Mouse (Mus musculus): ENCODE results near the gene Mettl7b. TPM values are rescaled to one million over a fixed set of nuclear protein-coding genes. Genes with fewer than 3 reads are reported as not detected.
"Not testable (repeated sequence)": the region's sequence is repeated elsewhere in the genome, so short reads cannot be mapped to it uniquely, and the experiment has no call there.

Gene Mettl7b
- not detected in 2 replicates for polyA plus RNA-seq (2015; fragmentation: Nextera tagmentation; extraction: Ambion mirVana)

DNA sequence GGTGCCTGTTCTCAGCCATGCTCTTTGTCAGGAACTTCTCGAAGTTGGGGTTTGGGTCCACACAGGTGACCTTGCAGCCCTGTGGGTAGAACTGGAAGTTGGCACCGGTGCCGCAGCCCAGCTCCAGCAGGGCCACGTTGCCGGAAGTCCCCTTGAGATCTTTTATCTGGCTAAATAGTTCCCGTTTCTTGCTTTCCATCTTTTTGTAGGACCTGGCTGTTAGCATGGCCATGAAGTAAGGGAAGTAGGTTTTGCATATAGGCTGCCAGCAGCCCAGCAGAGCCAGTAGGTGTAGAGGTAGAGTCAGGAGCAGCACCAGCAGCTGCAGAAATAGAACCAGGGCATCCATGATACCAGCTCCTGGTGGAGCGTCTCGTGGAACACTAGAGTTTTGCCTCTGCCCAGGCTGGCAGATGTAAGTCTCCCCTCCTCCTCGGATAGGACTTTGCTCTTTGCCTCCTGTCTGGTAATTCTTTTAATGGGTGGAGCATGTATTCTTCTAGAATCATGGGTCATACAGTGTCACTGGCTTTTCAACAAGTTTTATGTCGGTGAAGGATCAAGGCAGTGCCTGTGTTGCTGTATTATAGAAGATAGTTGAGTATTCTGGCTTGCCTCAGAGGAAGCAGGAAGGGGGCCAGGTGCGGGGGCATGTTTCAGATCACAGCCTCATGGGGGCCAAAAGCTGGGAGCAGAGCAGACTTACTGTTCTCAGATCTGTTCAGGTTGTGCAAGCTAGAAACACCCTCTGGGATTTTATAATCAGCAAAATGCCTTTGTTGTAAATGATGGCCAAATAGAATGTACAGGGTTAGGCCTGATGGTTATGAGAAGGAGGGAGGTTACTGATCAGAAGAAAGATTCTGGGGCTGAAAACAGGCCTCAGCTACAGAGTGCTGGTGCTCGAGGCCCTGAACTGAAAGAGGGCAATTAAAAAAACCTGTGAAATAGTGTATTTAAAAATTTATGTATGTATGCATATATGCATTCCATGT is at the start of gene Mettl7b:
TSS of gene Mettl7b (minus strand) at position 399 of the 995 bp plus-strand sequence.
- Histone ChIP-seq H3K4me3 (replicated peaks; ENCODE audit: low read length) (no peak within 1 kb of the TSS), H3K4me2 (ENCODE audit: low read length) (no peak within 1 kb of the TSS), H3K27me3 (replicated peaks; ENCODE audit: control insufficient read depth, insufficient read depth, low read length) (no peaks in the 10 kb centered on the region), H3K4me1 (replicated peaks; ENCODE audit: control insufficient read depth, insufficient read depth, low read length) (no peaks in the 10 kb centered on the region), H3K27ac (ENCODE audit: low read length) (no peak within 1 kb of the TSS), H3K9me3 (ENCODE audit: control insufficient read depth, low read length) (no peaks in the 10 kb centered on the region), H3K36me3 (ENCODE audit: control insufficient read depth, insufficient read depth) (no peaks in the 10 kb centered on the region), H3K9ac (replicated peaks; ENCODE audit: low read depth, low read length) (no peak within 1 kb of the TSS)
- ATAC-seq, result no peak
- WGBS, result 87% methylated on average over 12 of the region's 12 CpGs

GRCm38 (mm10) chr10:129010288-129010841 is 49.6 kb upstream of the Mettl7b start, which contains the start of gene Olfr763:
TSS of gene Olfr763 (plus strand) at chr10:129010791.
- ATAC-seq, result no peak
- Histone ChIP-seq H3K4me3 (replicated peaks; ENCODE audit: low read length) (no peak within 1 kb of the TSS), H3K9me3 (ENCODE audit: control insufficient read depth, low read length) (no peaks in the 10 kb centered on the region), H3K27ac (ENCODE audit: low read length) (no peak within 1 kb of the TSS), H3K9ac (replicated peaks; ENCODE audit: low read depth, low read length) (no peak within 1 kb of the TSS), H3K27me3 (replicated peaks; ENCODE audit: control insufficient read depth, insufficient read depth, low read length) (no peaks in the 10 kb centered on the region), H3K36me3 (ENCODE audit: control insufficient read depth, insufficient read depth) (no peaks in the 10 kb centered on the region), H3K4me2 (ENCODE audit: low read length) (no peak within 1 kb of the TSS), H3K4me1 (replicated peaks; ENCODE audit: control insufficient read depth, insufficient read depth, low read length) (no peaks in the 10 kb centered on the region)
- 64% methylated on average over 2 of the region's 2 CpGs for WGBS

DNA sequence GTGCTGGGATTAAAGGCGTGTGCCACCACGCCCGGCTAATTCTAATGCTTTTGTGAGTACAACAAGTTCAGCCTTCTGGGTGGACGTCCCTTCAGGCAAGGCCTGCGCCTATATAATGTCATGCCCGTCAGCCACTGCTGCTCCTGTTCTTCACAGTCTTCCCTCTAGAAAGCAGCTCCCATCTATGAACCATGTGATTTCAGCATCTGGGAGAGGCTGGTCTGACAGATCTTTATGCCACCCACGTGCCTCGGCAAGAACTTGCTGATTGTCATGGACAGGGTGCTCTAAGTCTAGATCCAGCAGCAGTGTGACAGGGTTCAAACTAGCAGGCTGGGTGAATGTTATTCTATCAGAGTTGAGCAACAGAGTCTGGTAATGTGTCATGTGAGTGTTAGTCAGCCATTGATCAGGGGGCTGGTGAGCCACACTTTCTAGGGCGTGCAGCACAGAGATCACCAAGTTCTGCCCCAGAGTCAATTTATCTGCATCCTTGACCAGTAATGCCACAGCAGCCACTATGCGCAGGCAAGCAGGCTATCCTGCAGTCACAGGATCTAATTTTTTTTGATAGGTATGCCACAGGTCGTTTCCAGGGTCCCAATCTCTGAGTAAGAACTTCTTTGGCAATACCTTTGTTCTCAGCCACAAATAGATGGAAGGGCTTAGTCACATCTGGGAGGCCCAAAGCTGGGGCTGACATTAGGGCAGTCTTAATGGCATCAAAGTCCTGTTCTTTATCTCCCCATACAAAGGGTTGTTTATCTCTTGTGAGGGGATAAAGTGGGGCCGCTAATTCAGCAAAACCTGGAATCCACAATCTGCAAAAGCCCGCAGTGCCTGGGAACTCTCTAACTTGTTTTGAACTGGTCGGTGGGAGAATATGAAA is 43.5 kb upstream of the Mettl7b start:
- no peaks in the 10 kb centered on the region for H3K27me3 ChIP-seq (replicated peaks; ENCODE audit: control insufficient read depth, insufficient read depth, low read length)
- no peaks in the 10 kb centered on the region for H3K4me1 ChIP-seq (replicated peaks; ENCODE audit: control insufficient read depth, insufficient read depth, low read length)
- H3K27ac ChIP-seq (ENCODE audit: low read length), result no peak overlapping the region
- H3K9me3 ChIP-seq (ENCODE audit: control insufficient read depth, low read length), result no peaks in the 10 kb centered on the region
- 68% methylated on average over 14 of the region's 14 CpGs for WGBS
- no peaks in the 10 kb centered on the region for H3K36me3 ChIP-seq (ENCODE audit: control insufficient read depth, insufficient read depth)
- no peak overlapping the region for H3K4me3 ChIP-seq (replicated peaks; ENCODE audit: low read length)
- no peak overlapping the region for H3K9ac ChIP-seq (replicated peaks; ENCODE audit: low read depth, low read length)
- no peak for ATAC-seq
- H3K4me2 ChIP-seq (ENCODE audit: low read length), result no peak overlapping the region

DNA sequence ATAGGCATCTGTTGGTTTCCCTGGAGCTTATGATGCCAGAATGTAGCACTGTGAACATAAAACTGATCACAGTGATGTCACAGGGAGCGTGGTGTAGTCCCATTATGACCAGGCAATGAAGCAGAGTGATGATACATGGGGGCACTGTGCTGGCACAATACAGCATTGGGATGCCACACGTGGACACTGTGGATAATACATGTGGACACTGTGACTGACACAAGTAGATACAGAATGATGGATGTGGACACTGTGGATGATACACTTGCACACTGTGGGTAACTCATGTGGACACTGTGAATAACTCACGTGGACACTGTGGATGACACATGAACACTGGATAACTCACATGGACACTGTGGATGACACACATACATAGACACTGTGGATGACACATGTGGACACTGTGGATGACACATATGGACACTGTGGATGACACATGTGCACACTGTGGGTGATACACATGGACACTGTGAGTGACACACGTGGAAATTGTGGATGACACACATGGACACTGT is 35.8 kb upstream of the Mettl7b start:
- WGBS, result 75% methylated on average over 4 of the region's 4 CpGs
- H3K4me2 ChIP-seq (ENCODE audit: low read length), result no peak overlapping the region
- H3K4me1 ChIP-seq (replicated peaks; ENCODE audit: control insufficient read depth, insufficient read depth, low read length), result no peaks in the 10 kb centered on the region
- ATAC-seq, result no peak
- no peaks in the 10 kb centered on the region for H3K36me3 ChIP-seq (ENCODE audit: control insufficient read depth, insufficient read depth)
- no peak overlapping the region for H3K4me3 ChIP-seq (replicated peaks; ENCODE audit: low read length)
- no peaks in the 10 kb centered on the region for H3K27me3 ChIP-seq (replicated peaks; ENCODE audit: control insufficient read depth, insufficient read depth, low read length)
- H3K9ac ChIP-seq (replicated peaks; ENCODE audit: low read depth, low read length), result no peak overlapping the region
- no peak overlapping the region for H3K27ac ChIP-seq (ENCODE audit: low read length)
- H3K9me3 ChIP-seq (ENCODE audit: control insufficient read depth, low read length), result no peaks in the 10 kb centered on the region

DNA sequence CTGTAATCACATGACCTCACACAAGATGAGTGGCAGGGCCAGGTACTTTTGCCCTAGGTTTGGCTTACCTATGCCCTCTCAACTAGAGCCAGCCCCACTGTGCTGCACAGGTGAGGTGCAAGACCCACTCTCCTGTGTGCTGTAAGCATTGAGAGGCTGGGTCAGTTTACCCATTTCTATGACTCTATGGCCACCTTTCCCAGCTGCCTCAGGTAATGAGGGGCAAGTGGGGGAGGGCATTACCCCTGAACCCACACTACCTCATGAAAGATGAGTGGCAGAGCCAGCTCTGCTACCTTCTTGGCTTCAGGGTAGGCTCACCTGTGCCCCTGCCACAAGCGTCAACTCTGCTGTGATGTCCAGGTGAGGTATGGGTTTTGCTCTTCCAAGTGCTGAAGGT is 35.0 kb upstream of the Mettl7b start:
- ATAC-seq, result no peak
- Histone ChIP-seq H3K9me3 (ENCODE audit: control insufficient read depth, low read length) (no peaks in the 10 kb centered on the region), H3K9ac (replicated peaks; ENCODE audit: low read depth, low read length) (no peak overlapping the region), H3K4me2 (ENCODE audit: low read length) (no peak overlapping the region), H3K27me3 (replicated peaks; ENCODE audit: control insufficient read depth, insufficient read depth, low read length) (no peaks in the 10 kb centered on the region), H3K4me1 (replicated peaks; ENCODE audit: control insufficient read depth, insufficient read depth, low read length) (no peaks in the 10 kb centered on the region), H3K36me3 (ENCODE audit: control insufficient read depth, insufficient read depth) (no peaks in the 10 kb centered on the region), H3K27ac (ENCODE audit: low read length) (no peak overlapping the region), H3K4me3 (replicated peaks; ENCODE audit: low read length) (no peak overlapping the region)
- 86% methylated on average over 1 of the region's 1 CpGs for whole genome bisulfite sequencing

DNA sequence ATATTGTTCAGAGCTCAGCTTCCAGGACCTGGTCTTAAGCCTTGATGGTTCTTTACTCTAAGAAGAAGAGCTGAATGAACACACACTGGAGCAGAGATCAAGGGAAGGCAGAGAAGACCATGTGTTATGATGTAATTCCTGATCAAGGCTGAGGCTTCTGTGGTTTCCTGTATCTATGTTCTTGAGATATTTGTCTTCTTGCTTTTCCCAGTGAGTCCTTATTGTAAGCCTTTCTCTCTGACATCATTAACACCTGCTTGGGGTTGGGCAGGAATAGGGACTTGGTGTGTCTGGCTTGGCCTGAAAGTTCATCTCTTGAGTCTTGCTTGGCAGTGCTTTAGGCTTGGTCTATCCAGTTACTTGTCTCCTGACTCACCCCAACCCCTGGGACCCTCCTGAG is 30.2 kb upstream of the Mettl7b start:
- Histone ChIP-seq H3K27me3 (replicated peaks; ENCODE audit: control insufficient read depth, insufficient read depth, low read length) (no peaks in the 10 kb centered on the region), H3K36me3 (ENCODE audit: control insufficient read depth, insufficient read depth) (no peaks in the 10 kb centered on the region)
- ATAC-seq, result no peak

DNA sequence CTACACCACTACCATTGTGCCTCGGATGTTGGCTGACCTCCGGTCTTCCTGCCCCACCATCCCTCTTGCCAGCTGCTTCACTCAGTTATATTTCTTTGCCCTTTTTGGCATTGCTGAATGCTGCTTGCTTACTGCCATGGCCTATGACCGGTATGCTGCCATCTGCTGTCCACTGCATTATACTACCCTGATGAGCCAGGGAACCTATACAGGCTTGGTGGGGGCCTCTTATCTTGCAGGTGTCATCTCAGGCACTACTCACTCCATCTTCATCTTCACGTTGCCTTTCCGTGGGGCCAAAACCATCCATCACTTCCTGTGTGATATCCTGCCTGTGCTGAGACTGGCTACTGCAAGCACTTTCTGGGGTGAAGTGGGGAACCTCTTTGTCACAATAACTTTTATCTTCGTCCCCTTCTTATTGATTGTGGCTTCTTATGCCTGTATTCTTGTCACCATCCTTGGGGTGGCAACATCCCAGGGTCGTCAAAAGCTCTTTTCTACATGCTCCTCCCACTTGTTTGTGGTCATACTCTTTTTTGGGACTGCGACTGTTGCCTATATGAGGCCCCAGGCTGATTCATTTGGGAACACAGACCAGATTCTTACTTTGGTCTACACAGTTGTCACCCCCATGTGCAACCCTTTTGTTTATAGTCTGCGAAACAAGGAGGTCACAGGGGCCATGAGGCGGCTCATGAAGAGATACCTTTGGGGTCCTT is 29.5 kb upstream of the Mettl7b start:
- not testable (repeated sequence) for H3K36me3 ChIP-seq (ENCODE audit: control insufficient read depth, insufficient read depth); H3K4me2 ChIP-seq (ENCODE audit: low read length); H3K9ac ChIP-seq (replicated peaks; ENCODE audit: low read depth, low read length); H3K9me3 ChIP-seq (ENCODE audit: control insufficient read depth, low read length); H3K27ac ChIP-seq (ENCODE audit: low read length); ATAC-seq; H3K4me1 ChIP-seq (replicated peaks; ENCODE audit: control insufficient read depth, insufficient read depth, low read length); H3K27me3 ChIP-seq (replicated peaks; ENCODE audit: control insufficient read depth, insufficient read depth, low read length); H3K4me3 ChIP-seq (replicated peaks; ENCODE audit: low read length)
- WGBS, result 71% methylated on average over 7 of the region's 10 CpGs

More for the DNA sequence above, 30.2 kb upstream of the Mettl7b start:
- Histone ChIP-seq H3K9me3 (ENCODE audit: control insufficient read depth, low read length) (no peaks in the 10 kb centered on the region), H3K9ac (replicated peaks; ENCODE audit: low read depth, low read length) (no peak overlapping the region), H3K4me3 (replicated peaks; ENCODE audit: low read length) (no peak overlapping the region), H3K4me1 (replicated peaks; ENCODE audit: control insufficient read depth, insufficient read depth, low read length) (no peaks in the 10 kb centered on the region), H3K4me2 (ENCODE audit: low read length) (no peak overlapping the region), H3K27ac (ENCODE audit: low read length) (no peak overlapping the region)

- not testable (repeated sequence) for H3K4me2 ChIP-seq (ENCODE audit: low read length); H3K27ac ChIP-seq (ENCODE audit: low read length); H3K4me3 ChIP-seq (replicated peaks; ENCODE audit: low read length); H3K4me1 ChIP-seq (replicated peaks; ENCODE audit: control insufficient read depth, insufficient read depth, low read length); H3K36me3 ChIP-seq (ENCODE audit: control insufficient read depth, insufficient read depth); H3K9ac ChIP-seq (replicated peaks; ENCODE audit: low read depth, low read length); H3K9me3 ChIP-seq (ENCODE audit: control insufficient read depth, low read length); H3K27me3 ChIP-seq (replicated peaks; ENCODE audit: control insufficient read depth, insufficient read depth, low read length); ATAC-seq
- WGBS, result 67% methylated on average over 1 of the region's 1 CpGs
Observed at GRCm38 (mm10) chr10:128989131-128989530, 28.3 kb upstream of the Mettl7b start, which contains the start of gene Olfr9. TSS of gene Olfr9 (plus strand) at chr10:128989431.

Data from forebrain, embryonic 16.5 days (tissue).